Mouse (Mus musculus) myocyte (in vitro differentiated cells): Measurements from ENCODE around the gene Fosl2. TPM values are rescaled to one million over a fixed set of nuclear protein-coding genes. Genes with fewer than 3 reads are reported as not detected.

ENCODE experiments used
- H3K27me3 ChIP-seq: one replicate; pipeline ENCODE4 v1.6.1; 2011; ENCODE audit not compliant: control insufficient read depth, insufficient read depth, insufficient read length
- H3K36me3 ChIP-seq: one replicate; pipeline ENCODE4 v1.6.1; 2011; ENCODE audit not compliant: control insufficient read depth, insufficient read depth
- H3K4me2 ChIP-seq: one replicate; pipeline ENCODE4 v1.6.1; 2011; ENCODE audit warnings: low read depth, control low read depth
- H3K4me3 ChIP-seq: one replicate; pipeline ENCODE4 v1.5.1; 2011; ENCODE audit warnings: mild to moderate bottlenecking, control low read depth, moderate library complexity
- H3K79me2 ChIP-seq: one replicate; pipeline ENCODE4 v1.6.1; 2011; ENCODE audit not compliant: control insufficient read depth, insufficient read depth
- H3ac ChIP-seq: one replicate; pipeline ENCODE4 v1.6.1; 2011; ENCODE audit not compliant: control insufficient read depth, insufficient read length
- CEBPB ChIP-seq: IDR thresholded peaks from 2 replicates; pipeline ENCODE4 v1.6.1; 2011; ENCODE audit warnings: mild to moderate bottlenecking, moderate library complexity; ENCODE audit not compliant: poor library complexity, insufficient read depth, severe bottlenecking
- E2F4 ChIP-seq: IDR thresholded peaks from one replicate; pipeline ENCODE4 v1.6.1; 2011; ENCODE audit warnings: mild to moderate bottlenecking, control low read depth, moderate library complexity; ENCODE audit not compliant: insufficient read depth
- MAX ChIP-seq: IDR thresholded peaks from one replicate; pipeline ENCODE4 v1.6.1; 2011; ENCODE audit warnings: low read depth, mild to moderate bottlenecking, control low read depth
- MYOD1 ChIP-seq, 3 experiments: IDR thresholded peaks; one replicate each; pipeline ENCODE4 v1.6.1; 2011; ENCODE audit warnings: control low read depth in 2 of 3, low read depth in 2 of 3, mild to moderate bottlenecking in 2 of 3, moderate library complexity in 1 of 3; ENCODE audit not compliant: insufficient read length in 2 of 3, control insufficient read depth in 1 of 3
- MYOG ChIP-seq, 3 experiments: IDR thresholded peaks; one replicate each; pipeline ENCODE4 v1.6.1; 2011; ENCODE audit warnings: control low read depth in 2 of 3, low read depth in 2 of 3, mild to moderate bottlenecking in 2 of 3; ENCODE audit not compliant: insufficient read length in 2 of 3, control insufficient read depth in 1 of 3, insufficient read depth in 1 of 3
- POLR2A ChIP-seq: IDR thresholded peaks from one replicate; pipeline ENCODE4 v1.6.1; 2011; ENCODE audit warnings: low read depth, mild to moderate bottlenecking, control low read depth, moderate library complexity; ENCODE audit not compliant: insufficient read length
- POLR2AphosphoS2 ChIP-seq: IDR thresholded peaks from one replicate; pipeline ENCODE4 v1.6.1; 2011; ENCODE audit warnings: low read depth, control low read depth; ENCODE audit not compliant: insufficient read length
- REST ChIP-seq: IDR thresholded peaks from one replicate; pipeline ENCODE4 v1.6.1; 2011; ENCODE audit warnings: mild to moderate bottlenecking, control low read depth, moderate library complexity; ENCODE audit not compliant: insufficient read depth, insufficient read length
- SRF ChIP-seq: IDR thresholded peaks from one replicate; pipeline ENCODE4 v1.6.1; 2011; ENCODE audit warnings: low read depth; ENCODE audit not compliant: control insufficient read depth, insufficient read length
- TCF12 ChIP-seq: IDR thresholded peaks from one replicate; pipeline ENCODE4 v1.6.1; 2011; ENCODE audit warnings: mild to moderate bottlenecking, control low read depth; ENCODE audit not compliant: poor library complexity, insufficient read depth, severe bottlenecking
- TCF3 ChIP-seq: IDR thresholded peaks from one replicate; pipeline ENCODE4 v1.6.1; 2011; ENCODE audit warnings: low read depth, control low read depth; ENCODE audit not compliant: insufficient read length
- USF1 ChIP-seq: IDR thresholded peaks from one replicate; pipeline ENCODE4 v1.6.1; 2011; ENCODE audit warnings: low read depth, mild to moderate bottlenecking, control low read depth, moderate library complexity
- polyA plus RNA-seq: library from polyadenylated mRNA; unstranded; fragments of >200 nt; fragmentation: generic; extraction: Trizol; gene quantifications from one replicate; pipeline ENCODE4 v1.2.1, GENCODE M21; 2012; ENCODE audit warnings: missing spikeins

Fosl2 gene
- polyA plus RNA-seq, 1 experiment = 30.9 TPM

GRCm38 (mm10) chr5:32098691-32099090 lies 36.9 kb upstream of the Fosl2 start:
- no peak overlapping the region for H3ac ChIP-seq
- H3K36me3 ChIP-seq = no peaks in the 10 kb centered on the region
- no peak overlapping the region for H3K4me2 ChIP-seq
- H3K27me3 ChIP-seq = no peaks in the 10 kb centered on the region
- TF ChIP-seq REST = no peak
- no peak for TF ChIP-seq SRF
- no peak for TF ChIP-seq MYOD1 (IDR thresholded peaks at IDR 0.05; ENCODE audit: control insufficient read depth in 1 of 3, insufficient read length in 2 of 3, low read depth in 2 of 3)
- no peak for TF ChIP-seq MYOG (IDR thresholded peaks at IDR 0.05; ENCODE audit: control insufficient read depth in 1 of 3, insufficient read depth in 1 of 3, insufficient read length in 2 of 3, low read depth in 2 of 3)
- TF ChIP-seq USF1 = no peak
- TF ChIP-seq TCF12 = no peak
- TF ChIP-seq TCF3 = no peak
- TF ChIP-seq CEBPB = no peak
- TF ChIP-seq POLR2AphosphoS2 = no peak
- TF ChIP-seq MAX = no peak
- TF ChIP-seq POLR2A = no peak
- TF ChIP-seq E2F4 = no peak
- no peaks in the 10 kb centered on the region for H3K79me2 ChIP-seq
- H3K4me3 ChIP-seq = no peak overlapping the region

GRCm38 (mm10) chr5:32102484-32102883 lies 33.1 kb upstream of the Fosl2 start:
- Histone ChIP-seq H3ac (no peak overlapping the region), H3K79me2 (no peaks in the 10 kb centered on the region), H3K27me3 (no peaks in the 10 kb centered on the region), H3K36me3 (no peaks in the 10 kb centered on the region), H3K4me2 (no peak overlapping the region), H3K4me3 (no peak overlapping the region)
- TF ChIP-seq MAX (no peak), REST (no peak), TCF3 (no peak), MYOG (IDR thresholded peaks at IDR 0.05; ENCODE audit: control insufficient read depth in 1 of 3, insufficient read depth in 1 of 3, insufficient read length in 2 of 3, low read depth in 2 of 3) (no peak), CEBPB (no peak), E2F4 (no peak), USF1 (no peak), POLR2A (no peak), MYOD1 (IDR thresholded peaks at IDR 0.05; ENCODE audit: control insufficient read depth in 1 of 3, insufficient read length in 2 of 3, low read depth in 2 of 3) (no peak), SRF (no peak), POLR2AphosphoS2 (no peak), TCF12 (no peak)

GRCm38 (mm10) chr5:32102971-32103431 lies 32.6 kb upstream of the Fosl2 start:
- Histone ChIP-seq H3K4me3 (no peak overlapping the region), H3K79me2 (no peaks in the 10 kb centered on the region), H3K4me2 (no peak overlapping the region), H3K36me3 (no peaks in the 10 kb centered on the region), H3K27me3 (no peaks in the 10 kb centered on the region), H3ac (no peak overlapping the region)
- TF ChIP-seq MYOG (IDR thresholded peaks at IDR 0.05; ENCODE audit: control insufficient read depth in 1 of 3, insufficient read depth in 1 of 3, insufficient read length in 2 of 3, low read depth in 2 of 3) = no peak
- no peak for TF ChIP-seq USF1
- TF ChIP-seq TCF3 = no peak
- no peak for TF ChIP-seq TCF12
- TF ChIP-seq POLR2A = no peak
- TF ChIP-seq POLR2AphosphoS2 = no peak
- TF ChIP-seq SRF = no peak
- TF ChIP-seq MAX = no peak
- no peak for TF ChIP-seq MYOD1 (IDR thresholded peaks at IDR 0.05; ENCODE audit: control insufficient read depth in 1 of 3, insufficient read length in 2 of 3, low read depth in 2 of 3)
- no peak for TF ChIP-seq REST
- no peak for TF ChIP-seq CEBPB
- no peak for TF ChIP-seq E2F4

- Histone ChIP-seq H3K4me2 (no peak overlapping the region), H3K79me2 (no peaks in the 10 kb centered on the region), H3ac (no peak overlapping the region), H3K36me3 (no peaks in the 10 kb centered on the region), H3K27me3 (no peaks in the 10 kb centered on the region), H3K4me3 (no peak overlapping the region)
- TF ChIP-seq MYOD1 (IDR thresholded peaks at IDR 0.05; ENCODE audit: control insufficient read depth in 1 of 3, insufficient read length in 2 of 3, low read depth in 2 of 3) = no peak
- no peak for TF ChIP-seq E2F4
- TF ChIP-seq CEBPB = no peak
- no peak for TF ChIP-seq TCF12
- TF ChIP-seq POLR2A = no peak
- no peak for TF ChIP-seq MYOG (IDR thresholded peaks at IDR 0.05; ENCODE audit: control insufficient read depth in 1 of 3, insufficient read depth in 1 of 3, insufficient read length in 2 of 3, low read depth in 2 of 3)
- no peak for TF ChIP-seq REST
- TF ChIP-seq TCF3 = no peak
- no peak for TF ChIP-seq POLR2AphosphoS2
- TF ChIP-seq MAX = no peak
- TF ChIP-seq SRF = no peak
- TF ChIP-seq USF1 = no peak
Measured at GRCm38 (mm10) chr5:32103545-32103944, 32.1 kb upstream of the Fosl2 start.
